Mouse (Mus musculus): ENCODE results near the gene St7.

GRCm38 (mm10) chr6:17931835-17932234 is 239.1 kb downstream of the St7 start:
- TF ChIP-seq CTCF (IDR thresholded peaks at IDR 0.05; ENCODE audit: control insufficient read depth, insufficient read depth, insufficient read length) (no peak), FOSL1 (IDR thresholded peaks at IDR 0.05; ENCODE audit: insufficient read depth, low read length, poor library complexity, severe bottlenecking) (no peak), CEBPB (IDR thresholded peaks at IDR 0.05; ENCODE audit: low read depth) (no peak)
